Mouse (Mus musculus) ES-Bruce4 (cell line): ENCODE measurements around the gene Gramd4.

ENCODE experiments used
- EP300 ChIP-seq: IDR thresholded peaks from 2 replicates; pipeline ENCODE4 v1.6.1; 2011; ENCODE audit warnings: low read depth, low read length; ENCODE audit not compliant: insufficient read depth
- POLR2A ChIP-seq: IDR thresholded peaks from one replicate; pipeline ENCODE4 v1.8.1; 2011; ENCODE audit warnings: low read length; ENCODE audit not compliant: insufficient read depth

DNA sequence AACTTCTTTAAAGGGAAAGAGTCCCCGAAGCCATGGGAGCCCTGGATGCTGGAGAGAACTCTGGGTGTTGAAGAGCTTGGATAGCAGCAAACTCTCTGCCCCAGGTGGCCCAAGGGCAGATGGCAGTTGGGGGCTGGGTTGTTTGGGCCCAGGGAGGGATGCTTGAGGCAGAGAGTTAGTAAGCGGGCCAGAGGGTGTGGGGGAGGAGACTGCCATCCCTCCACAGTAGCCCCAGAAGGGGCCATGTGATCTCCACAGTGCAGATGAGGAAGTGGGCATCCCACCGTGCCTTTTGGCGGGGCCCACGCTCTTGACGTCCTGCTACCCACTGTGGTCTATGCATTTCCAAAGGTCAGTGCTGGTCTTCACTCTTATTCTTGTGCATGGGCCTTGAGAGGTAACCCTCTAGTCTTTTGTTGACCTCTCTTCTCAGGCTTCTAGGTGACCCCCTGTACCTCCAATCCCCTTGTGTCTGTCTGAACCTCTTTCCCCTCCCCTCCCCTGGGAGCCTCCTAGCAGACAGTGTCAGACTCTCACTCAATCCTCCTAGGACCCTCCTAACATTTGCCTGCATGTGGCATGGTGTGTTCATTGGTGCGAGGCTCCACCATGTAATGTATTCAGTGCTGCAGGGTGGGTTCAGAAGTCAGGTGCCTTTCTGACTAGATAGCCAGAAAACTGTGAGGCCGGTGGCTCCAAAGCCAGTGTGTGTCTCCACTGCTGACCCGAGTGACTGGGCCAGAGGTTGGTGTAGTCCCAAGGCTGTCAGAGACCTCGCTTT lies 11.7 kb downstream of the Gramd4 start:
- TF ChIP-seq EP300 = no peak
- TF ChIP-seq POLR2A = no peak
